Mouse (Mus musculus): ENCODE results near the gene Gm5447.

GRCm38 (mm10) chr13:30997526-30998253 lies 23.7 kb downstream of the Gm5447 start:
- TF ChIP-seq CTCF (IDR thresholded peaks at IDR 0.05; ENCODE audit: insufficient read depth, low read length) = no peak
- no peak for TF ChIP-seq POLR2A (IDR thresholded peaks at IDR 0.05; ENCODE audit: borderline replicate concordance, extremely low read depth, low read depth, low read length)
